Mouse (Mus musculus): ENCODE measurements around the gene Smarcc2.

Smarcc2 gene

GRCm38 (mm10) chr10:128518833-128519232 lies 59.8 kb downstream of the Smarcc2 start:
- peak in 1 of 2 experiments; percentile 49 for DNase-seq

GRCm38 (mm10) chr10:128520591-128520990 lies 61.5 kb downstream of the Smarcc2 start:
- DNase-seq, result no peak

- no peak for DNase-seq
Measured at GRCm38 (mm10) chr10:128522351-128522750, 63.3 kb downstream of the Smarcc2 start.

- DNase-seq, result peak in 1 of 2 experiments; percentile 45
Measured at GRCm38 (mm10) chr10:128524111-128524731, 65.2 kb downstream of the Smarcc2 start.

GRCm38 (mm10) chr10:128524732-128525662 lies 65.9 kb downstream of the Smarcc2 start:
- peak; percentile 66 to 70 for DNase-seq

- peak; percentile 87 to 91 for DNase-seq
Measured at GRCm38 (mm10) chr10:128525671-128526308, 66.7 kb downstream of the Smarcc2 start, which contains the start of gene Esyt1. Gene Esyt1, minus strand, starts transcription at chr10:128525871.

- no peak for DNase-seq
Measured at GRCm38 (mm10) chr10:128526366-128527356, 67.6 kb downstream of the Smarcc2 start.

- DNase-seq, result no peak
Measured at GRCm38 (mm10) chr10:128535206-128535605, 76.2 kb downstream of the Smarcc2 start.

GRCm38 (mm10) chr10:128535624-128536265 lies 76.7 kb downstream of the Smarcc2 start:
- DNase-seq, result peak in 1 of 2 experiments; percentile 23

- peak; percentile 82 to 83 for DNase-seq
Measured at GRCm38 (mm10) chr10:128536266-128536940, 77.4 kb downstream of the Smarcc2 start.

GRCm38 (mm10) chr10:128538340-128538870 lies 79.4 kb downstream of the Smarcc2 start:
- no peak for DNase-seq

Measured in spleen, adult 18-20 months (tissue).